Mouse (Mus musculus) mouse trophoblast stem cell (cell line): ENCODE results near the gene Hoxa9.

Experiments used
- in situ Hi-C, 2 experiments: fragments of 300-500 bp; cut with MseI, MboI; formaldehyde crosslinking; loops; 2 replicates in 1 of 2; 3 replicates in 1 of 2; pipeline ENCODE4 v1.15.1; 2025

The Hoxa9 gene

DNA sequence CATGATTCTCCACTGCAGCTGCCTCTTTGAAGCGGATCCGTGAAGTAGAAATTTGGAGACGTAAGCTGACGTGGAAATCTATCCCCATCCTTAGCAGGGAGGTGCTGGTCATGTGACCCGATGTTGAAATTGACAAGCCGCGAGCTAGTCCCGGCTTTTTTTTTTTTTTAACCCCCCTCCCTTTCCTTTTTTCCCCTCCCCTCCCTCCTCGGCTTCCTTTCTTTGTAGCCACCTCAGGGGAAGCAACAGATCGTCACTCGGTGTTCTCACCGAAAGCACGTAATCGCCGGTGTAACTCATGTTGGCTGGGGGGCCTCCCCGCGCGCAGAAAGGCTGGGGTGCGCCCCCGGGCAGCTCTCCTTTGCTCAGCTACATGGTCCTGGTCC is 14.9 kb upstream of the Hoxa9 start, which contains the start of gene Hoxa11:
Gene Hoxa11, minus strand, starts transcription at position 54 of the 386 bp plus-strand sequence.
- in situ Hi-C loops = no loop called here

DNA sequence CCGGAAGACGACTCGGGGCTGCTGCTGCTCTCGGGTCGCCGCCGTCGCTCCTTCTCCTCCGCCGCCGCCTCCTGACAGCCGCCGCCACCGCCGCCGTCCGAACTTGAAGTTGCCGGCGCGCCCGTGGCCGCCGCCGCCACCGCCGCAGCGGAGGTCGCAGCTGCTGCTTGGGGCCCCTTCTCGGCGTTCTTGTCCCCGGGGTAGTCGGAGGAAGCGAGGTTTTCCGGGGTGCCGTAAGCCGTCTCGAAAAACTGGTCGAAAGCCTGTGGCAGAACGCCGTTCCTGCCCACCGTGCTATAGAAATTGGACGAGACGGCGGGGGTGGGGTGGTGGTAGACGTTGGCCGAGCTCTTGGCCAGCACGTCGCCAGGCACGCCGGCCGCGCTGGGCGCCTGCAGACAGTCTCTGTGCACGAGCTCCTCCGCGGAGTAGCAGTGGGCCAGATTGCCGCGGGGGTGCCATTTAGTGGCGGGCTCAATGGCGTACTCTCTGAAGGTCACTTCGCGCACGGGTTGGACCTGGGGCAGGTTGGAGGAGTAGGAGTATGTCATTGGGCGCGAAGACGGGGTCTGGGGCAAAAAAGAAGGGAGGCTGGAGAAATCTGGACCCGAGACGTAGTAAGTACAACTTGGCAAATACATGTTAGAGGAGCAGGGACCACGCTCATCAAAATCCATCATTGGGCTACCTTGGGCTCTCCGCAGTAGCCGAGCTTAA is 14.3 kb upstream of the Hoxa9 start:
- in situ Hi-C loops = no loop called here

DNA sequence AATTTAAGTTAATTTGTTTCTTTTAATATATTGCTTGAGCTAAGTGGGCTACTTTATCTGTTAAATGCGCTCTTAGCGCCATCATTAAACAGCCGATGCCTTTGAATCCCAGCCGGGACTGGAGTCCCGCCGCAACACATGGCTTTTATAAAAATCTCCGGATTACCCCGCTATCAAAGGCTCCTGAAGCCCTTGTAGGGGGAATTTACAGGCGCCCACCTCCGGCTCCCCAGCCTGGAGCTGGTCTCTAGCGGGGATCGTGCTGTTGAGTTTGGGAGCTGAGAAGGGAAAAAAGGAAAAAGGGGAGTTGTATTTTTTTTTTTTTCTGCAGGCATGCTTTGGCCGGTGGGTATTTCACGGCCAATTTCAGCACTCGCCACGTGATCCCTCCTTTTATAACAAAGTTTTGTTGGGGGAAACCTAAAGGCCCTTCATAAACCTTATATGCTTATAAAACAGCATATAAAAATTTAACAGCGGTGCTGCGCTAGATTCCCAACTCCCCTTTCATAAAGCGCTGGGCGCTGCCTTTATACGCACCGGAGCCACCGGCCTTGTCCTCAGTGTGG is 13.7 kb upstream of the Hoxa9 start:
- in situ Hi-C loops = no loop called here

DNA sequence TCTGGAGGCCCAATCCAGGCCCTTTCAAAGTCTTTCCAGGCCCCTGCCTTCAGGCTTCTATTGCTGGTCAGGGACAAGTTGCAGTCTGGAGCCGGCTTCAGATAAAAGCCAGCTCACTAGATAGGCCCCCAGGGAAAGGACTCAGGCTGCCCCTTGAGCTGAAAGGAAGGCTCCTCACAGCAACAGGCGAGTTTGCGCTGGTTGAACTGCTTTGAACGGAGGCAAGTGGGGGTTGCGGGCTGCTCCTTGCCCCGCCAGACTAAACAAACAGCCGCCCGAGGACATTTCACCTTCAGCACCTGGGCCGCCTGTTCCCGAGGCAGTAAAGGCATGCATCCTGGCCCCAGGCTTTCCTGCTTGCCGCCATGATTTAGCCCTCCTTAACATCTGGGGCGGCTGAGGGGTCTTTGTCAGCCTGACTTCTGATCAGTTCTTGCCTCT is 12.8 kb upstream of the Hoxa9 start:
- in situ Hi-C loops = no loop called here

DNA sequence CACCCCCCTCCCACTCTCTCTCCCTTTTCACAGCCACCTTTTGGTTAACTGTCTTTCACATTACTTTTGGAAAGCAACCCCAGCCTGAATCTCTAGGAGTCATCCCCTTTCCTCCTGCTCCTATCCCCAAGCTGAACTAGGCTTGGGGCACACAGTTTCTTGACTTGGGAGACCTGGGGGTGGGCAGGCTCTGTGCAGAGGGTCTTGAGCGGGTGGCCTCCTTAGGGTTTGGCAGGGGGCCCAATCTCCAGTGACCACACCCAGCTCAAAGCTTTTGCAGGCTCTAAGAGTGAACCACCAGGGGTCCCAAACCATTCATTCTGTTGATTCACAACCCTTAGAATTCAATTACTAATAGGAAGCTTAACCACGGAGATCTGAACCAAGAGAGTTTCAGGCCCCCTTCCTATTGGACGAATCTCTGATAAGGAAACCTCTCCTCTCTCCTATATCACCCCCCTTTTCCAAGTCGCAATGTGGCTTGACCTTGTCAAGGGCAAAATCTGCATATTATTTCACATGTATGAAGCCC is 12.0 kb upstream of the Hoxa9 start:
- in situ Hi-C loops = no loop called here

DNA sequence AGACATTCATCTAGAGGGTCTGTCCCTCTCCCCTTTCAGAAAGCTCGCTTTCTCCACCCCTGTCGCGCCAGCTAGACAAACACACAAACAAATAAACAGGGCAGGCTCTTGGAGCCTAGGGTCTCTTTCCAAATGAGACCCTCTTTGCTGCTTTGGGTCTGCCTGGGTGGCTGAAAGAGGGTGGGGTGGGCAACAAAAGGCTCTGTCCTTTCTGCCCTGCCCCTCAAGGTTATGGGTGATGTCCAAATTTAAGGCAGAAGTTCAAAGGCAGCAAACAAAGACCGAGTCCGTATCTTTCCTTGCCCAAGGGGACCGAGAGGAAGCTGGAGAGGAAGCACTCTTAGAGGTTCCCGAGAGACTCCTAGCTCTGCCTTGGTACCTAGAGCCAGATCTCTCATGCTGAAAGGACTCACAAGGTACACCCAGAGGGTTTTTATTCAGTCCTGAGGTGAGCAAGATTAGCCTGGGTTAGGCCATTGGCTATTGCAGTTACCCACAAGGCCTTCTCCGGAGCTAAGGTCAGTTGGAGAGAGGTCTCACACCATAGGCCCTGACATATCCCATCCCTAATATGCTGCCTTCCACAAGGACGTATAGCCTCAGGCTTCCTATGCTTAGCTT is 10.2 kb upstream of the Hoxa9 start:
- in situ Hi-C loops = no loop called here

DNA sequence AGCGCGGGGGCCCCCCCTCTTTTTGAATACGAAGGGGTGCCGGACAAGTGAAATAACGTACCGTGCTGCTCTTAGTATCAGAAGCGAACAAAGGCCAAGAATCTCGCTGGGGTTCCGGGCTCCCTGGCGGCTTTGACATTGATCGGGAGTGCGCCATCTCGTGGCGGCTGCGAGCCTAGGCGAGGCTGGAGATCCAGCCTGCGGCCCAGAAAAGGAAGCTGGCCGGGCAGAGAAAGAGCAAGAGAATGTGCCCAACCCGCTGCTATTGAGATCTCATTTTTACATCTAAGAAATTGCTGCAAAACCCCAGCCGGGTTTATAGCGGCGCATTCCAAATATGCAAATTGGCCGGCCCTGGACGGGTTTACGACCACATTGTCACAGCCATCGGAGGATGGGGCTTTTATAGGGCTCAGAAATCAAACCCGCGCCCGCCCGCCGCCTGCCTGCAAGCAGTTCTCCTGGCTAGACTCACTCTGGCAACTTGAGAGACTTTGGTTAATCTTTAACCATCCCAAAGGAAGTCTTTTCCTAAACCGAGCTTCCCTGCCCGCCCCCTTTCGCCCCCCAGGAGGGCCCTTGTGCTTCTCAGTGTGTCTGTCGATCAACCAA is 9.6 kb upstream of the Hoxa9 start, which contains the start of gene Hoxa10:
Gene Hoxa10, minus strand, starts transcription at position 466 of the 612 bp plus-strand sequence.
- in situ Hi-C loops = no loop called here

DNA sequence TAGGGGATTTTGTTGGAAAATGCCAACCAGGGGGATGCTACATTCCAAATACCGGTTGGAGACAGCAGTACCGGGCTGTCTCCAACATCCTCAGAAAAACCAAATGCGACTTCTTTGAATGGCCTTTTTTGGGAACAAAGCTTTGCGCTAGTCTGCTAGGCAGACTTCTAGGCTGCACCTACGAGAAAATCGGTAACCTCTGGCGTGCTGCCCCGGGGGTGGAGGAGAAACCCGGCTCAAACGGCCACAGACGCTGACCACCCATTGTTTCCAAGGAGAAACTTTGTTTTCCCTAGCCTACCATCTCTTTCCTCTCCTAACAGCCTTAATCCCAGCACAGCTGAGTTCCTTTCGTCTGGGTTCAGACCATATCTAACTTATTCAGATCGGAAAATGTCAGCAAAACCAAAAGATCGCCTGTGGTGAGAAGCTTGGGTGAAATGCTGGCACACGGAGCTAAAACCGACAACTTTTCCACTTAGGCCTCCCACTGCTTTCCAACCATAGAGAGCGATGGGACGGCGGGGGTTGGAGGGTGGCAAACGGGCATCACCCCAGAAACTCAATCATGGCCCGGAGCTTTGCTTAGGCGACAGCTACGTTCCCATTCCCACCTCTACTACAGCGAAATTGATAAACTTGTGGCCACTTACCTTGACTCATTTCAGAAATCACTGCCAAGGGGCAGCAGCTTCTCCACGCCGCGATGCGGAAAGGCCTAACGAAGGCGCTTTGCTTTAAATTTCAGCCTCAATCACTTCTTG is 8.9 kb upstream of the Hoxa9 start:
- in situ Hi-C loops = no loop called here

DNA sequence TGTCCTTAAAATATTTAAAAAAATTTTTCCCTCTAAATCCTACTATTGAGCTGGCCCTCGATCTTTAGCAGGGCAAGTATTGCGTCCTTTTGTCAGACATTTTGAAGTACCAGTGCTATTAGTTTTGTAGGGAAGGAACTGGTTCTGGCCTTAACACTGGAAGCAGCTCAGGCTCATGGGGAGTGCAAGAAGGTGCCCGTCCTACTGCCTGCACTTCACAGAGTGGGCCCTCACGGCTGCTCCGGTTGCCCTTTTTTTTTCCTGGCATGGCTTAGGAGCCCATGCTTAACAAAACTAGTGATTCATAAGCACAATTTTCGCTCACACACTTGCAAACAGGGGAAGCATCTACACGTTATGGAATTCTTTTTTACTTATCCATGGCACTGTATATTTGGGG is 8.1 kb upstream of the Hoxa9 start:
- in situ Hi-C loops = no loop called here

DNA sequence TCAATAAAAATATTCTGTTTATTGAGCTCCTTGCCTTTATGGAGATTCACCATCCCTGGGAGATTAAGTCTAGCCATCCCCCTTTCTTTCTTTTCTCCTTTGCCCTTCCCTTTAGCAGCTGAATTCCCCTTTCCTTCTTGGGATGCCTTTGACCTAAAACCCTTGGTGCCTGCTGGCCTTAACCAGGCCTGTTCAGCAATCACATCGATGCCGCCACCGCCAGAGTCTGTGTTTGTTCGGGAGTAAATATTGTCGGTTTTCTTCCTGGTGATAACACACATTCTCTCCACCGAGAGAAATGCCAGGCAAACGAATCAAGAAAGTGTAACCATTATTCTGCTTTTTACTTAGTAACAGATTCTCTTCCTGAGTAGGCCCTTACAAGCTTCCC is 7.3 kb upstream of the Hoxa9 start:
- in situ Hi-C loops = no loop called here

DNA sequence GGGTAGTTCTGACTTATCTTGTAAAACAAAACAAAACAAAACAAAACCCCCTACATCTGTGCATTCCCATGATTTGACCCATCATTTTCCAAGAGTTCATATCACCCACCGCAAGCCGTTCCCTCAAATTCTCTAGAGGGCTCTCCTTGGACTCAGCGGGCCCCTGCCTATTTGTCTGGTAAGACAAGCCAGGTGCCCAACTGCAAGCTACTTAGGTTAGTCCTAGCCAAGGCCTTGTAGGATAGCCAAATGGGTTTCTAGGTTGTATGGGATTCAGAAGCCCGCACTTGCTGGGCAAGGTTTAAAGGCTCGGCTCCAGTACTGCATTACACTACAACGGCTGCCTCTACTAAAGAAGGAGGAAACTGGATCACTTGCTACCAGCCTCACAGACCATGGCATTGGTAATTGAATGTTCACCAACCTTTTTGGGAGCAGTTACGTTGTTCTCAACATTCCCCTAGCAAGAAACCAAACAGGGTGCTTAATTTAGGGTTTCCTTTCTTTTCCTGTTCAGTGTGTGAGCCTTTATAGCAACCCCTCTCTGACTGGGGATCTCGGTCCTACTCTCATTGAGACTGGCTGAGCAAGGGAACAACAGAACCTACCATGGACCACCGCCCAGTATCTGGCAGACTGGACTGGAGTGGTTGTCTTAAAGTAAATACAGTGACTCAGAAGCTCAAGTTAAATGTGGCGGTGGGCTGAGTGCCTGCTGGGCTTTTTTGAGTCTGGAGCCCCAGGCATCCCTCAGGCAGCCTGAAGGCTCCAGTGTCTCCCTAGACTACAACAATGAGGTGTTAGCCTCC is 6.7 kb upstream of the Hoxa9 start:
- in situ Hi-C loops = no loop called here

DNA sequence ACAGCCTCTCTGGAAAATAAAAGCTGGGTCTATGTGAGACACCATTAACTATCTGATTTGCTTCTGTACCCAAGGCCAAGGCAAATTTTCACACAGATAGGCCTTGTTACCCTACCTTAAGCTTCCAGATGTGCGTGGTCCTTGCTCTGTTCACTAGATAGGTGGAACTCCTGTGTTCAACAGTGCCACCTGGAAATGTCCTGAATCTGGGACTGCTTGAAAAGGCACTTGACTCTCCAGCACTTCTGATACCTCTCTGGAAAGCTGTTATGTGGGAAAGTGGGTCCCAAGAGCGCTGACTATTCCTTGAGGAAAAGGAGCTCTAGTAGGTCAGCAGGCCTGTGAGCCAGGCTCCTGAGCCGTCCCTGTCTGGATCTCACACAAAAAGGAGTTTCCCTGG is 5.9 kb upstream of the Hoxa9 start:
- in situ Hi-C loops = no loop called here

DNA sequence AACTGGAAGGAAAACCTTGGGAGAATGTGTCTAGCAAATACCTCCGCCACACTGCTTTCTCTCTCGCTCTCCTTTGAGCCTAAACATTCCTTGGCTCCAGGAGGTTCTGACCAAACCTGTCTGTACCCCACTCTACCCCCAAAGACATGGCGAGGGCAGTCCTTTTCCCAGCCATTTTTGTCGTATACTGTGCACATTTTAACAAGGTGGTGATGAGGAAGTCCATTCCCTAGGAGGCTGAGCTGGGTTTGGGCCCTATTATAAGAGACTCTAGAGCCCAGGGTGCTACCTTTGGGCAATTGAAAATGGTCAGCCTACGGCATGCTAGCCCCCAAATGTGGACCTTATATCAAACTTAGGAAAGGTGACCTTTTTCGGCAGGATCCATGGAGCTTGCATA is 5.0 kb upstream of the Hoxa9 start:
- in situ Hi-C loops = no loop called here

DNA sequence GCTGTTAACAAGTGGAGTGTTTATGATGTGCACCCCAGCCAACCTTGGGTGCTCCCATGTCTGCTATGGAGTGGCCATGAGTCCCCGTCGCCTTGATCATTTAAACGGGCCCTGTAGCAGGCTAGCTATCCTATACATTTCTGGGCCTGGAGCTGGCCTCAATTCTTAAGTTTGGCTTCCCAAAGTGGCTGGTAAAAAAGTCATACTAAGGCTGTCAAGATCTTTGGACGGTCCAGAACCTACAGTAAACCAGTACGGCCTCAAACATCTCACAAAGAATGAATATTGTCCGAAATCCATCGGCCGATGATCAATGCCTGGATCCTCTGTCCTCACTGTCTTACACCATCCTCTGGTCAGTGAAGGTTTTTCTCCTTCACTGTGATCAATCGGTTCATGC is 4.4 kb upstream of the Hoxa9 start:
- in situ Hi-C loops = no loop called here

DNA sequence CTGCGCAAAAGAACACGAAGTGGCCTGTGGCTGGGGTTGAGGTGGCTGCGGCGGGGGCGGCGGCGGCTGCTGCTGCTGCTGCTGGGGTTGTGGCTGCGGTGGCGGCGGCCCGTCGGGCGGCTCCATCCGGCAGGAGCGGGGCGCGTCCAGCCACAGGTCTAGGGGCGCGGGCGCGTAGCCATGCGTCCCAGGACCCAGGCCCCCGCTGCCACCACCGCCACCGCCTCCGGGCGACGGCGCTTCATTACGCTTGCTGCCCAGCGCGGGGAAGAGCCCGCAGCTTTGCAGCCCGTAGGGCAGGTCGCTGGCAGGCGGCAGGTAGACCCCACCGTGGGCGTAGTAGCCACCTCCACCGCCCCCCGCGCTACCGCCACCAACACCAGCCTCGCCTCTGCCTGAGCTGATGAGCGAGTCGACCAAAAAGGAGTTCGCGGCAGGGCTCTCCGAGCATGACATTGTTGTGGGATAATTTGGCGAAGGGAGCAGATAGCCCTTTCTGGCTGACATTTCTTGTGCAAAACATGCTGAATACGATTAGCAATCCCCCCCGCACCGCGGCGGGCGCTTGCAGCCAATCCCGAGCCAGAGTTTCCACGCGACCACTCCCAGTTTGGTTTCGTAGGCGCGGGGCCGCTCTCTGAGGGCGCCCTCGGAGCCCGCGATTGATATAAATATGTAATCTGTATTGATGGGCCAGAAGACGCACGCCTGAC is 3.7 kb upstream of the Hoxa9 start:
- in situ Hi-C loops = no loop called here

DNA sequence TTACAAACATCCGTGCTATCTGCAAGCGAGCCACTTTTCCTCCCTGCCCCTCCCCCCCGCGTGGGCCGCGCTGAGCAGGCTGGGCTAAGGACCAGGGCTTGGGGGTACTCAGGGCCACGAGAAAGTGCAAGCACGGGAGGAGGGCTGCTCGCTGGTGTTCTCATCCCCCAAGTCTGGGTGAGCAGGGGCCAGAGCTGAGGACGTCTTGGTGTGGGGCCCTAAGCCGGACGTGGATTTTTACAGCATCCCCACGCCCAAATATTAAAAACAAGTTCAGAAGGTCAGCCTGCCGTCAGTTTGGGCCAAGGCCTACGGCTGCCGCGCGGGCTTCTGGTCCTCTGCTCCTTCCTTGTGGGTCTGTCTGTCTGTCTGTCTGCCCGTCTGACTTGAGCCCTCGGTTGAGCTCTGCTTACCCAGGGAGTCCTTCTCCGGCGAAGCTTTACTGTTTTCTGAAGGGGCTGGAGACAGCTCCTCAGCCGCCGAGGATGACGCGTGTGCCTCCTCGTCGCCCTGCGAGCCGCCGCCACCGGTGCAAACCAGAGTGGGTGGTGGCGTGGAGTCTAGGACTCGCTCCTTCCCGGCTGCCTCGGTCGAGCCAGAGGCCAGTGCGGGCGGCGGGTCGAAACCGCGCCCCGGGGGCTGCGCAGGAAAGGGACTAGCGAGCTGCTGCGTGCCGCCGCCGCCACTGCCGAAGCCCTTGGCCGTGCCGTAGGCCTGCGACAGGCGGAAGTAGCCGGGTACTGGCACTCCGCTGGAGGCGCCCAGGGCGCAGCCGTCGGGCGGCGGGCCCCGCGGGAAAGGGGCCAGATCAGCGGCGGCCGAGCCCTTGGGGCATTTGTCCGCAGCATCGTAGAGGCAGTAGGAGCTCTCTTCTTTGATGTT is 2.9 kb upstream of the Hoxa9 start:
- in situ Hi-C loops = no loop called here

DNA sequence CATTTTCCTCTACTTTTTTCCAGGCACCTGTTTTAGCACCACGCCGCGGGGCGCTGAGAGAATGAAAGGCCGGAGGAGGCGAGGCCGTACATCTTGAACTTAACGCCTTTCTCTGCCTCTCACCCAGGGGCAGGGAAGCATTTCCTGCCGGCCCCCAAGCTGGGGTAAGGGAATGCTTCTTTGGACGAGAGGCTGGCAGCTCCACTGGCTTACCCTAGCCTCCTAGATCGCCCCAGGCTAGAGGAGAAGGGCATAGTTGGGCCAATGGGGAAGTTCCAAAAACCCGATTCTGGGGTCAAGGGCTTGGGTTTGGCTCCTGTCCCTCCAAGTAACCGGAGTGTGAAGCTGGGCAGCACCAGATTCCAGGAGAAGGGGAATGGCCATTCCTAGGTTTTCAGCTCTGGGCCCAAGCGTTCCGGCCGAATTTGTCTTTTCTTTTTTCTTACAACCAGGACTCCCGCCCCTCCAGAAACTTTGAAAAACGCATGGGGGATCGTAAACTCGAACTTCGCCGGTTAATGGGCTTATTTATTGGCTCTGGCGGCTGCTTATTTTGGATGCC is 2.2 kb upstream of the Hoxa9 start:
- in situ Hi-C loops = no loop called here

DNA sequence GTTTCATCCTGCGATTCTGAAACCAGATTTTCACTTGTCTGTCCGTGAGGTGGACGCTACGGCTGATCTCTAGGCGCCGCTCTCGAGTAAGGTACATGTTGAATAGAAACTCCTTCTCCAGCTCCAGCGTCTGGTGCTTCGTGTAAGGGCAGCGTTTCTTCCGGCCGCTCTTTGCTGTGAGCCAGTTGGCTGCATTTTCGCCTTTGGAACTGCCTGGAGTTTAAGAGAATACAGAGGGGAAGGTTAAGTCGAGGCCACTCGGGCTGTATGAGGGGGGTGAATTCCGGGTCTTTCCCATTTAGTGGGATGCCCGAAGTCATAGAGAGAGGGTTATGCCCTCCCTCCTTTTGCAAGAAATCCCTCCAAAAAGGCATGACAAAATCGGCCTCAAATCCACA is 1.7 kb upstream of the Hoxa9 start:
- in situ Hi-C loops = no loop called here
